Mouse (Mus musculus) embryo, embryonic 11.5 days (tissue): Measurements from ENCODE around the gene Eif2d.
"Not testable (repeated sequence)": the region's sequence is repeated elsewhere in the genome, so short reads cannot be mapped to it uniquely, and the experiment has no call there.

Experiments used
- DNase-seq: peaks from one replicate; pipeline ENCODE4 v3.0.0-alpha.2; 2012; ENCODE audit warnings: low read depth, low spot score

Eif2d gene

DNA sequence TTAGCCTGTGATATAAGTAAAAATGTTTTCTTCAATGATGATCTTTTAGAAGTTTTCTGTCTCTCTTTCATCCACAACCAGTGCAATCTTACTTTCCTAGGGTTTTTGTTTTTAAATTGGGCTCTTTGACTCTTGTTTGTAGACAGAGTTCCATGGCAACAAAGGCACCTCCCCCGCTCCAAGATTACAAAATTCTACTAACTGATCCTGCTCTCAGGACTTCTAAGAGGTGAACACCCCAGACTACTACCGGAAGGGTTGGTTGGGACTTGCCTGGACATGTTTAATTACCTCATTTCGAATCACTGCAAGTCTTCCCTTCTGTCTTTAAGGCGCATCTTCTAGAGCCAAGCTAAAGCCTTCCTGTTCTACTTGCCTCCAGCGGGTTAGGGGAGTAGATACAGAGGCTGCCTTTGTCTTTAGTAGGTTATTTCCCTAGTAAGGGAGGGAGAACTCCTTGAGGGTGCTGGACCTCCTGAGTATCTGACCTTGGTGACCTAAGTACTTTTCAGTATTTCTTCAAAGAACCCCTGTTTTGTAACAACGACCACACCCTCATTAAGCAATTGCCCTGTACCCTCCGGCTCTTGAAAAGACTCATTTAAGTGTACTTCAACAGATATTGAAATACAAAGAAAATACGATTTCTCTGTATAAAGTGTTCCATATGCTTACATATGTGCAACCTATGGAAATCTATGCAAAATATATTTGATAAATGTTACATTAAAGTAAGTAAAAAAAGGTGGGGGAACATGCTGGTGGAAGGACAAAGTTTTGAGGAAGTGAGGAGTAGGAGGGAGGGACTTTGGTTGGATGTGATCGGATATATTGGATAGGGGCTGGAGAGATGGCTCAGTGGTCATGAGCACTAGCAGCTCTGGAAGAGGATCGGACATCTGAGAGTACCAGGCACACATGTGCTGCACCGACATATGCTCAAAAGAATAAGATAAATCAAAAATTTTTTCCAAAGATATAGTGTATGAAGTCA, 13.6 kb upstream of the Eif2d start:
- DNase-seq, result no peak

DNA sequence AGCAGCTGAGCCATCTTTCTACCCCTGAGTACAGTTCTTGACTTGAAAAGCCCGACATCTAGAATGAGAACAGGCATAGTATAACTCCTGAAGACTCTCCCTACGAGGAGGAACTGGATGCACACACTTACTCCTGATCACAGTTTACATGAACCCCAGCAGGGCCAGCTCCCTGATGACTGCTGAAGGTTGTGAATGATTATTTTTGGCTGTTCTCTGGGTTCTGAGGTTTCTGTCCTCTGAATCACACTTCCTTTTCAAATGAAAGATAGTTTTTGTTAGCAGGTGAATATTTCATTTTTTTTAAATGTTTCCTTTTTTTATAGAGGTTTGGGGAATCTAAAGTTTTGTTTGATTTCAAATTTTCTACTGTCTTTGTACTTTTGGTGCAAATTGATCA, 11.5 kb upstream of the Eif2d start:
- no peak for DNase-seq

GRCm38 (mm10) chr1:131142472-131142871, 10.5 kb upstream of the Eif2d start:
- no peak for DNase-seq

DNA sequence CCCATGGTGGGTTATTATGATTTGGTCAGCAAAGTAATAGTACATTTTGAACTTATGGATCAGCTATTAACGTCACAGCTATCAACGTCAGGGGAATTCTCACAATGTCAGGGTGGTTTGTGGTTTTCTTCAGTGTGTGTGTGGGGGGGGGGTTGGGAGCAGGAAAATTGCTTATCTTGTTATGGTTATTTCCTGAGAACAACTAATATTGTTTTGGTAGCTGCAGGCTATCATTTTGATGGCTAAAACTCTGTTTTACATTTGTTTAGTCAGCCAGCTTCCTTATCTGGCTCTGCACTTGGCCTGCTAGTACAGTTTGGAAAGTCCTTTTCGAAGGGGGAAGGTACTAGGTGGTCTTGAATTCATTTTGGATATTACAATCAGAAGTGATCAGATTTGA, 7.8 kb upstream of the Eif2d start:
- DNase-seq, result not testable (repeated sequence)

GRCm38 (mm10) chr1:131146181-131146614, 6.8 kb upstream of the Eif2d start:
- DNase-seq, result no peak

GRCm38 (mm10) chr1:131149496-131149895, 3.5 kb upstream of the Eif2d start:
- DNase-seq, result no peak

DNA sequence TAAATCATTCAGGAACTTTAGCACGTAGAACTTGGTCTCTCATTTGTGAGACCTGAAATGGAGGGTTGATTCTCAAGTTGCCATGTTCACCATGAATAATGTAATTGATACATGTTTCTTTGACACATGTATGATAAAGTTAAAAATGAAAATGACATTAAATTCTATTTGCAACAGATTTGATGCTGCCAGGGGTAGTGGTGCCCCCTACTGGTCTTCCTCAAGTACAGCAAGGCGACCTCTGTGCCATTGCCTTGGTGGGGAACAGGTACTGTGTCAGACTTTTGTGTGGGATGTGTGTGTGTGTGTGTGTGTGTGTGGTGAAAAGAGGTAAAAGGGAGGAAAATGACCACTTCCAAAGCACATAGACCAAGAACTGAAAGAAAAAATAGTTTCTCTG, 2.5 kb downstream of the Eif2d start:
- DNase-seq, result no peak

GRCm38 (mm10) chr1:131159573-131160327, 6.8 kb downstream of the Eif2d start:
- not testable (repeated sequence) for DNase-seq

- no peak for DNase-seq
Observed at GRCm38 (mm10) chr1:131161091-131161490, 8.1 kb downstream of the Eif2d start.

DNA sequence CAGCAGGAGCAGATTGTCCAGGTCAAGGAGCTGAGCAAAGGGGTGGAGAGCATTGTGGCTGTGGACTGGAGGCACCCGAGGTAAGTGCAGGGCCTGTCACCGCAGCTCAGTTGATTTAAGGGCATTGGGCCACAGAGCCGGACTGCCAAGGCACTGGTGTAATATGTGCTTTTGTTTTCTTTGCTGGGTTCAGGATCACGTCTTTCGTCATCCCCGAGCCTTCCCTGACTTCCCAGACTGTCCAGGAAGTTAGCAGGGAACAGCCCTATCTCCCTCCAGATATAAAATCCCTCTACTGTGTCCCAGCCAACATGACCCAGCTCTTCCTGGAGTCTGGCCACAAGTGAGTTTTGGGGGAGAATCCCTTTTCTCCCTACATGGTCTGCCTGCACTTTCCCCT, 11.4 kb downstream of the Eif2d start:
- DNase-seq, result no peak

DNA sequence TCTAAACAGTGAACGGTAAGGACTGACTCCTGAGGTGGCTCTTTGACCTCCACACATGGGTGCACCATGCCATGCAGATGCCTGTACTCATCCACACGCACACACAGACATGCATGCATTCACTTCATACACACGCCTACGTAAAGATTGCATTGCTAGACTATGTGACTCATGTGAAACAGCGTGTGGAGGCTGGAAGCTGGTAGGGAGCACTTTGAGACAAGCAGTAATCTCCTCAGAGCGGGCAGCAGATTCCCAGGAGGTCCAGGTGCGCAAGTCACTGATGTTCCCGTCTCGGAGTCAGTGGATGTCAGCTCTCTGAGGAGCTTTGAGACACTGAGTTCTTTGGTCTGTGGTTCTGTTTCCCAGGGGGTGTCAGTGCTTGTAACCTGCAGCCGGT, 14.6 kb downstream of the Eif2d start:
- no peak for DNase-seq

GRCm38 (mm10) chr1:131173001-131173400, 20.0 kb downstream of the Eif2d start:
- no peak for DNase-seq

DNA sequence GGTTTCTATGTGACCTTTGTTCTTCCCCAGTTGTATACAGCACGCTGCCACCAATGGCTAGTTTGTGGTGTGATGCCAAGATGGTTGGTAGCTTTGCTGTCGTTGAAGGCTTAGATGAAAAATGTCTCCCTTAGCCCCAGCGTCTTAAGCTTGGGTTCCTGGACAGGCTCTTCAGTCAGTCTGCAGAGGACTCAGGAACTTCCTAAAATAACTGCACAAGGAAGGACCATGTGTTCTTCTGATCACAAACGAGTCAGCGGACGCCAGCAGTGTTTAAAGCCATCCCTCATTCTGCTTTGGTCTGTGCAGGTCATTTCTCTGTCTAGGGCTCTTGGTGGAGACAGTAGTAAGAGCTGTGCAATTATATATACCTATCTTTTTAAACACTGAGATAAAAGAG, 20.8 kb downstream of the Eif2d start:
- no peak for DNase-seq

- no peak for DNase-seq
Observed at GRCm38 (mm10) chr1:131174299-131174861, 21.4 kb downstream of the Eif2d start.

- DNase-seq, result no peak
Observed at GRCm38 (mm10) chr1:131175189-131175588, 22.2 kb downstream of the Eif2d start.

- DNase-seq, result no peak
Observed at GRCm38 (mm10) chr1:131175819-131176218, 22.8 kb downstream of the Eif2d start.

GRCm38 (mm10) chr1:131177249-131177648, 24.3 kb downstream of the Eif2d start:
- DNase-seq, result no peak

- DNase-seq, result no peak
Observed at GRCm38 (mm10) chr1:131178083-131178482, 25.1 kb downstream of the Eif2d start.

DNA sequence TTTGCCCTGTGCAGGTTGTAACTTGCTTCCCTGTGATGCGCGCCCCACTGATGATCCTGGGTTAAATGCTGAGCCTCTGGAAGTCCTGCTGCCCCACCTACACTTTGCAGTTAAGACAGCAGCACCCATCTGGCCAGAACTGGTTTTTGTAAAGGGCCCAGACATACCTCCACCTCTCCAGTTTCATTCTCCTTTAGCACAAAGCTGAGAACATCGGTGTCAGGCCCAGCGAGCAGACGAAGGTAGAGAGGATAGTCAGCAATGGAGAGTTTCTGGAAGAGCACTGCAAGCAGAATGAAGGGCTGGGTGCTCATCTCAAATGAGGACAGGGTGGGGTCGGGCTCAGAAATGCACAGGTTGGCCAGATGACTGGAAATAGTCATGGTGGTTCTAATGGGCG, 27.4 kb downstream of the Eif2d start:
- DNase-seq, result no peak

GRCm38 (mm10) chr1:131181642-131182527, 28.9 kb downstream of the Eif2d start:
- DNase-seq, result peak; percentile 66

DNA sequence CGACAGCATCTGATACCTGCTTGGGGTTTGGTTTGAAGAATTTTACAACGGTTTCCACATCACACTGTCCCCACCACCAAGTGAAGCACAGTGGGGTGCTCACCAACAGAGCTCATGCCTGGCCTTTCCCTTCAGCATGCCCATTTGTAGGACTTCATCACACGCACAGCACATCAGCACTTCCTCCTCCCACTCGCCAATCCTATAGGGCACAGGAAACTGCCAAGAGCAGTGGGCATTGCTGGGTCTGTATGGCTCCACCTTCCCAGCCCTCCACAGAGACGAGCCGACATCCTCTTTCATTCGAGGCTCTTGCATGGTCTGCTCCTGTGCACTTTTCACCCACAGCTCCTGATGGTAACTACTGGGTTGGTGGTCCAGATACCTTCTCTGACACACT, 30.2 kb downstream of the Eif2d start:
- DNase-seq, result no peak
